Mouse (Mus musculus) kidney, adult 10 weeks (tissue): ENCODE data around the gene Klhdc7b. TPM values are rescaled to one million over a fixed set of nuclear protein-coding genes. Genes with fewer than 3 reads are reported as not detected.

Source experiments
- polyA plus RNA-seq: library from polyadenylated mRNA; stranded (reverse); fragments of 350-450 nt; fragmentation: Illumina TruSeq; extraction: RNeasy Lipid Tissue Mini Kit (QIAGEN cat#74804); gene quantifications from one replicate; pipeline ENCODE4 v1.2.3, GENCODE M21; 2014; ENCODE audit warnings: low read depth, low replicate concordance

Gene Klhdc7b
- polyA plus RNA-seq = not detected

DNA sequence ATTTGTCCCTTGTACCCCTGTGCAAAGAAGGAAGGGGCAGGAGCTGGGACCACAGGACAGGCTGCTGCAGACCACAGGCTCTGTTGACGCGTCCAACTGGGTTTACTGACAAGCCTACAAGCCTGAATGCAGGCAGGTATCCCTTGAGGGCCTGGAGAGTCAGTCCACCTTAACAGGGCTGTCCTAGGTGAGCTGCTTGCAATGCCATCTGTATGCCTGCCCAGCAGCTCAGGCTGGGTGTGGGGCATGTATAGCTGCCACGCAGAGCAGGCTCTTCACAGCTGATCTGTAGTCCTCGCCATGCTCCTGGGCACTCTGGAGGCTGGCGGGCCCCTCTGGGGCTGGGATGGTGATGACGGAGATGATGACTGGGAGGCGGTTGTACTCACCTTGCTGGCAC is at the start of gene Klhdc7b:
Gene Klhdc7b (plus strand): TSS at position 301 of the 400 bp plus-strand sequence.

DNA sequence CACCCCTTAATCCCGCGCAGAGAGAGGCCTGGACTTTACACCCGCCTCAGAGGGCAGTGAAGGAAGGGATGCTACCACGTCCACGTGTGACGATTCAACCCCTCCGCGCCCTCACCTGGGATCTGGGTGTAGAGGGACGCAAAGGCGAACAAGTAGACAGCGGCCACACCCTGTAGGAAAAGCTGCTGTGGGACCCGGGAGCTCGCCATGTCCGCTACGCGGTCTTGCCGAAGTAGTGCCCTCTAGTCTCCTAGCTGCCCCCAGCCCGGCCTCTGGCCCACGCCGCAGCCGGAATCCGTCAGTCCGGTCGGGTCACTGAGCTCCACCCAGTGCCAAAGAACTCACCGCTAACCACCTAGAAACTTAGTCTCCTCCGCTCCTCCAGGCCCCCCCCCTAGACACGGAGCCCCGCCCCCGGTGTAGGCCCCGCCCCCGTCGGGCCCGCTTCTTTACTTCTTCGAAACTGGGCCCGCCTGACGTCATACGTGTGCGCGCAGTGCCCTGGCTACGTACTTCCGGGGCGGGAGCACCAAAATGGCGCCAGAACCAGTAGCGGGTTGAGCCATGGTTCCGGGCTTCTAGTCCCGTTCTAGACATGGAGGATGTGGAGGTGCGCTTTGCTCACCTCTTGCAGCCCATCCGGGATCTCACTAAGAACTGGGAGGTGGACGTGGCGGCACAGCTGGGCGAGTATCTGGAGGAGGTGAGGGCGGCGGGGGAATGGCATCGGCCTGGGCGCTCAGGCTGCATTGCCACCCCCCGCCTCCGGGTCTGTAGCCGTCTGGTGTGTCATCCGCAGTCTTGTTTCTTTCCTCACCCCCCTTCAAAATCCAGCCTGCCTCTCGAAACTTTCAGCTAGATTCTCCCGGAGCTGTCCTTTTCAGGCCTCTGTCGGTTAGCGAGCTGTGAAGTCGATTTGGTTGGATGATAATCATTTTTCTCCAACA is 29.2 kb upstream of the Klhdc7b start, which contains the start of the genes Lmf2 and Ncaph2:
Gene Lmf2 (minus strand): TSS at position 419 of the 947 bp plus-strand sequence.
Gene Ncaph2 (plus strand): TSS at position 479 of the 947 bp plus-strand sequence.

DNA sequence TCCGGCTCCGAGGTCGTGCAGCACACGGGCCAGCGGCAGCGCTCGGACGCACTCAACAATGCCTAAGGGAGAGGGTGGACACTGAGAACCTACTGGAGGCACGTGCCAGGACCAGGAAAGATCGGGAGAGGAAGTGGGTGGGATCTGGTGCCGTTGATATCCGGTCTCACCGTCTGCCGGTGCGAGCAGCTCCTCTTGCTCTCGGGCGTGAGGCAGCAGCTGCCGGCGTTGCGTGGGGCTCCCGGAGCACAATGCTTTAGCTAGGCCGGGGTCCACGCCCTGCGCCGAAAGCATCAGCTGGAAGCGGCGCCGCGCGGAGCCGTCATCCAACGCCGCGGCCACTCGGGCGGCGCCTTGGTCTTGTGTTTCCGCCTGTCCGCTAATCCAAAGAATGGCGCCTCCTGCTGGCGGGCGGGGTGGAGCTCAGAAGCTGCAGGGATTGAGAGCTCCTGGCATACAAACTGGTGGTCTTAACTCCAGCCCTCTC is 10.9 kb upstream of the Klhdc7b start, which contains the start of gene Sco2:
Gene Sco2 (minus strand): TSS at position 85 of the 487 bp plus-strand sequence.

DNA sequence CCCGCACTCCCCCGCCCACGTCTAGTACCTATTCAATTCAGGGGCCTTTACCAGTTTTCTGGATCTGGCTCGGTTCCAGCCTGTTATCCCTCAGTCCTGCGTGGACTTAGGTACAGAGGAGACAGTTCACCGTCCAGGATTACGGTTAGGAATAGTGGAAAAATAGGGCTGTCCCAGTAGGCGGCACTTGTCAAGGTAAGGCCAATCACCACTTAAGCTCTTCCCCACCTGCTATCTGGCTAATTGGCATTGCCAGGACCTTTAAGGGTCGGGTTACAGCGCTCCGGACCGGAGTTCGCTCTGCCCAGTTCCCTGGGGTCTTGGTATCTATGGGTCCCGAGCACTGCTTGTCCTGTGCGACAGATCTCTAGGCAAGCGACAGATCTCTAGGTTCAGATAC is 7.8 kb upstream of the Klhdc7b start, which contains the start of gene Tymp:
Gene Tymp (minus strand): TSS at position 83 of the 400 bp plus-strand sequence.

DNA sequence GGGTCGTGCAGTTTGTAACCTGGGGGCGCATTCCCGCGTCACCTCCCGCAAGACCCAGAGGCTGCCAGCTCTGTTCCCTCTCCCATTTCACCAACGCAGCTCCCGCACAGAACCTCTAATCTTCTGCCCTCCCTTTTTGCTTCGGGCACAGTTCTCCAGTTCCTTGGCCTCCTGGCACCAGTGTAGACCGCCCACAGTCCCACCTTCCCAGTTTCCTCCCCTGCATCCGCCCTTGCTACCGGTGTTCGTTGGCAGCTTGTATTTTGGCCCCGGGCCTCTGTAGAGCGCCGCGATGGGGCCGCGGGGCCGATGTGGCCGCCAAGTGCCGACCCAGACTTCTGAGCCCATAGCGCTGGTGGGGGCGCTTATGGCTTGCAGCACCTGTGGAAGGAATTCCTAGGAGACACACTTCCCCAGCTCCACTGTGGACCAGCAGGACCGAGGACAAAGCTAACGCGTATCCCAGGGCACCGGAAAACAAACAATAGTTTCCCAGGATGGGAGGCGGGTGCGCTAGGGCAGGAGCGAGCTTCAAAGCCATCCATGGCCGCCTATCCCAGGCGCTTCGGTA is 5.8 kb upstream of the Klhdc7b start, which contains the start of gene Odf3b:
Gene Odf3b (minus strand): TSS at position 452 of the 571 bp plus-strand sequence.

DNA sequence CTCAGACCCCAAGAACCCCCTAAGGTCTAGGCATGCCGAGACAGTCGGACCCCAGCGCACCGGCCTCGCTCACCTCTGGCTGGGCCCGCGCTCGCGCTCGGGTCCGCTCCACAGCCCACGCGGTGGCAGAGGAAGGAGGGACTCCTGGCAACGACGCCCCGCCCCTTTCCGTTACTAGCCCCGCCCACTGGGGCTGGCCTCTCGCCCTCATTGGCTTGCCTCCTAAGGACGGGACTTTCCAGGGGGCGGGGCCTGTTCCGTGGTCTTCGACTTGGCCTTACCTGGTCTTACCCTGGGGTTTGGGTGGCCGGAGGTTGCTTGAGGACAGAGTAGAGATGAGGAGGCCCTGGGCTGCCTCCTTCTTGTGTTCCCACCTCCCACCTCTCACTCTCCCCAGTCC is 25.4 kb downstream of the Klhdc7b start, which contains the start of gene Syce3:
Gene Syce3 (minus strand): TSS at position 386 of the 400 bp plus-strand sequence.

DNA sequence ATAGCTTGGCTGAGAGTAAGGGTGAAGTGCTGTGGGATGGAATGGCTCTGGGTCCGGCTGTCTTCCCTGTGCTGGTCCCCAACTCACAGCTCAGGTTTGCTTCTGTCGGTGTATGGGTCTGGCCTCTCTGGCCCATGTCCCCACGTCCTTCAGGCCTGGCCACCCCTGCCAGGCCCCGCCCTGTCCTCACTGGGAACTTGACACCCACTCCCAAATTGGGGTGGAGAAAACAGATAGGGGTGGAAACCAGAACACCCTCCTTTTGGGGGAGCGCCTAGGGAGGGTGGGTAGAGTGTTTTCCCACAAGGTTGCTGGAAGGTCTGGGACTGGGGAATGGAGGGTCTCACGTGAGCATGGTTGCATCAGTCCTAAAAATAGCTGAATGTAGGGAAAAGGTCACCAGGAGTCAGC is 41.0 kb downstream of the Klhdc7b start, which contains the start of gene Cpt1b:
Gene Cpt1b (minus strand): TSS at position 153 of the 411 bp plus-strand sequence.

DNA sequence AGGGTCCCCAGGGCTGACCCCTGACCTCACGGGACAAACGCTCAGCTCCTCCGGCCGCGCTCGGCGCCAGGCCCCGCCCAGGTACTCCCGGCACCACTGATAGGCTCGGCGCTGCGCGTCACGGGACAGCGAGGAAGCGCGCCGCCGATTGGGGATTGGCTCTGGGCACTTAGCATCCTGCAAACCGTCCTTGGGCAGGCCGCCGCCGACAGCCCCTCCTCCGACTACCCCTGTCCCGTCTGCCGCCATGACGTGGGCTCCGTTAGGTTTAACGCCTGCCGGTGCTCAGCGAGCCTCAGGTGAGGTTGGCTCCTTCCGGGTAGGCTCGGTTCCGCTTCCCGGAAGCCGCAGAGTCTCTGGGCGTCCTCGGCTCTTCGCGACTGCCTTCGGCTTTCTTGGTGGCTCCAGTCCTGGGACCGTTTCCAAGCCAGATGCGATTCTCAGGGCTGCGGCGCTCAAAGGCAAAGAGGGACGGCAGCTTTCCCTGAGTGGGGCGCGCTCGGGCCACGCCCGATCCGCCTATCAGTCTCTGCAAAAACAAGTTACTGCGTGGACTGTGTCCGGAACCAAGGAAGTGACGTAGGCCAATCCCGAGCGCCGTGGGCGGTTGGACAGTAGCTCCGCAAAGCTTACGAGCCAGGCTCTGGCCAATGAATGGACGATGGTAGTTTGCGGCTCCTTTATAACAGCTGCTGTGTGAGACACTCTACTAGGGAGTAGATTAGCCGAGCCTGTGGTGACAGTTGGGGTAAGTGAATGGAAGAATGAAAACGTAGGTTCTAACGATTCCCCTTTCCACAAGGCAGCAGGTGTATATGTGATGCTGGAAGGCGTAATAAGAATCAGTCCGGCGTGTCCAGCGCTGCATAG is 44.9 kb downstream of the Klhdc7b start, which contains the start of the genes C730034F03Rik, Gm44502 and Chkb:
Gene C730034F03Rik (plus strand): TSS at position 238 of the 870 bp plus-strand sequence.
Gene Gm44502 (minus strand): TSS at position 345 of the 870 bp plus-strand sequence.
Gene Chkb (minus strand): TSS at position 557 of the 870 bp plus-strand sequence.

Other genes starting within 250 kb of the Klhdc7b start
- gene Mapk12, start 244.2 kb upstream of the Klhdc7b start, polyA plus RNA-seq = 0.97 TPM
- not detected for gene Mapk11, start 235.3 kb upstream of the Klhdc7b start, polyA plus RNA-seq
- 6.3 TPM for gene Plxnb2, start 204.1 kb upstream of the Klhdc7b start, polyA plus RNA-seq
- gene Dennd6b, start 188.4 kb upstream of the Klhdc7b start, polyA plus RNA-seq = 0.12 TPM
- gene Ppp6r2, start 173.4 kb upstream of the Klhdc7b start, polyA plus RNA-seq = 8.4 TPM
- gene Sbf1, start 69.6 kb upstream of the Klhdc7b start, polyA plus RNA-seq = 1.9 TPM
- not detected for gene Adm2, start 62.2 kb upstream of the Klhdc7b start, polyA plus RNA-seq
- gene Miox, start 50.5 kb upstream of the Klhdc7b start, polyA plus RNA-seq = 255 TPM
- gene Lmf2, start 29.3 kb upstream of the Klhdc7b start, polyA plus RNA-seq = 0.93 TPM
- gene Ncaph2, start 29.2 kb upstream of the Klhdc7b start, polyA plus RNA-seq = 9.6 TPM
- gene Sco2, start 11.1 kb upstream of the Klhdc7b start, polyA plus RNA-seq = 1.4 TPM
- not detected for gene Tymp, start 7.9 kb upstream of the Klhdc7b start, polyA plus RNA-seq
- gene Odf3b, start 5.6 kb upstream of the Klhdc7b start, polyA plus RNA-seq = not detected
- not detected for gene Syce3, start 25.6 kb downstream of the Klhdc7b start, polyA plus RNA-seq
- gene Cpt1b, start 40.9 kb downstream of the Klhdc7b start, polyA plus RNA-seq = 1.7 TPM
- gene C730034F03Rik, start 44.7 kb downstream of the Klhdc7b start, polyA plus RNA-seq = 0.61 TPM
- gene Gm44502, start 44.8 kb downstream of the Klhdc7b start, polyA plus RNA-seq = not detected
- 27.7 TPM for gene Chkb, start 45.0 kb downstream of the Klhdc7b start, polyA plus RNA-seq
- gene Mapk8ip2, start 69.0 kb downstream of the Klhdc7b start, polyA plus RNA-seq = 0.08 TPM
- gene Arsa, start 92.5 kb downstream of the Klhdc7b start, polyA plus RNA-seq = 2.9 TPM
- 0.36 TPM for gene Shank3, start 114.7 kb downstream of the Klhdc7b start, polyA plus RNA-seq
- not detected for gene Acr, start 183.4 kb downstream of the Klhdc7b start, polyA plus RNA-seq
- 10.5 TPM for gene Rabl2, start 207.0 kb downstream of the Klhdc7b start, polyA plus RNA-seq